In the genomic region with DNA sequence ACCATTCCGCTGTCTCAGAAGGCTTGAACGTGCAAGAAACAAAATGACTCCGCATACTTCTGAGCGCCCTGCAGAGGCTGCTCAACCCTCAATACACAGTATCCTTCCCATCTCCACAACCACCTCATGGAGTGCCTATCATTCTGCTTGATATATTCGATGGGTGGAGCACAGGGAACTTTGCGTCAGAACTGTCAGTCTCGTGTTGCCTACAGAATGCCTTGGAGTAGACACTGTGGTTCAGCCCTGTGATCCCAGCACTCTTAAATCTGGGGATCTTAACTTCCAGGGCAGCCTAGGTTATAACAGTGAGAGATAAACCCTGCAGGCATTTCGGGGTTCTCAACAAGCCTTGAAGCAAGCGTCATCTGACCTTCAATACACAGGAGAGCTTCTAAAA, we compare ENCODE assay signal across 7 mouse cellular contexts. TPM values are rescaled to one million over a fixed set of nuclear protein-coding genes. Genes with fewer than 3 reads are reported as not detected.
DNase-seq lines count a peak whose midpoint lies in the region; TF ChIP-seq lines count a peak whose summit lies in the region.

No protein-coding gene starts in this region.

- H3K36me3 ChIP-seq in hindbrain, embryonic 10.5 days, result no peaks in the 10 kb centered on the region
- H3K36me3 ChIP-seq in midbrain, embryonic 10.5 days, result no peaks in the 10 kb centered on the region

- H3K27ac ChIP-seq in layer of hippocampus, adult 2 months, result peak overlapping the region; percentile 95
- no peak overlapping the region for H3K27ac ChIP-seq in brown adipose tissue, adult 24 weeks (replicated peaks; ENCODE audit: low read depth, low read length)
- peak overlapping the region; percentile 92; the same call in 1 of the 2 replicates for H3K27ac ChIP-seq in hindbrain, embryonic 10.5 days
- H3K27ac ChIP-seq in midbrain, embryonic 10.5 days (replicated peaks), result no peak overlapping the region

- no peaks in the 10 kb centered on the region for H3K9me3 ChIP-seq in hindbrain, embryonic 10.5 days
- no peaks in the 10 kb centered on the region for H3K9me3 ChIP-seq in midbrain, embryonic 10.5 days (replicated peaks)

- peaks cover 3% of the 10 kb centered on the region; the same call in 1 of the 2 replicates for H3K27me3 ChIP-seq in hindbrain, embryonic 10.5 days (ENCODE audit: insufficient read depth, poor library complexity, severe bottlenecking)
- H3K27me3 ChIP-seq in midbrain, embryonic 10.5 days (ENCODE audit: low read depth, poor library complexity, severe bottlenecking), result peaks cover 4% of the 10 kb centered on the region; the same call in 1 of the 2 replicates

- DNase-seq in layer of hippocampus, adult 2 months (ENCODE audit: low spot score in 2 of 2), result peak; percentile 16 to 27
- DNase-seq in layer of hippocampus, postnatal 10 days (ENCODE audit: low spot score in 2 of 2), result no peak
- no peak for DNase-seq in hindbrain, embryonic 10.5 days (ENCODE audit: low spot score)
- no peak for DNase-seq in midbrain, embryonic 10.5 days (ENCODE audit: low spot score)
- DNase-seq in yolk sac, embryonic 10.5 days (ENCODE audit: low spot score), result no peak
- no peak for DNase-seq in kidney, postnatal 4 days

- WGBS in hindbrain, embryonic 10.5 days, result 71% methylated on average over 9 of the region's 9 CpGs
- WGBS in midbrain, embryonic 10.5 days, result 82% methylated on average over 9 of the region's 9 CpGs

- peak overlapping the region; percentile 61 for H3K4me3 ChIP-seq in layer of hippocampus, adult 2 months
- peak overlapping the region; percentile 99 for H3K4me3 ChIP-seq in brown adipose tissue, adult 24 weeks (ENCODE audit: insufficient read depth, low read depth, low read length)
- peak overlapping the region; percentile 84 for H3K4me3 ChIP-seq in hindbrain, embryonic 10.5 days
- H3K4me3 ChIP-seq in midbrain, embryonic 10.5 days, result peak overlapping the region; percentile 88

- H3K4me1 ChIP-seq in brown adipose tissue, adult 24 weeks (ENCODE audit: control insufficient read depth, insufficient read depth, insufficient read length, low read length), result peaks cover 14% of the 10 kb centered on the region; the same call in 1 of the 2 replicates
- peaks cover 32% of the 10 kb centered on the region for H3K4me1 ChIP-seq in hindbrain, embryonic 10.5 days (replicated peaks)
- peaks cover 22% of the 10 kb centered on the region for H3K4me1 ChIP-seq in midbrain, embryonic 10.5 days

- TF ChIP-seq CTCF in layer of hippocampus, adult 2 months (conservative IDR thresholded peaks at IDR 0.05), result no peak

RNA-seq across cellular contexts. Expression of a gene that starts 1.1 kb away (rescaled TPM):
- 100 to 1,000 TPM; 107 to 121 TPM for total RNA-seq in layer of hippocampus, adult 2 months (2021)
- 10 to 100 TPM; 80.7 to 81.5 TPM for total RNA-seq in layer of hippocampus, postnatal 10 days (2021)
- polyA plus RNA-seq in brown adipose tissue, adult 24 weeks (2012; ENCODE audit: insufficient read depth, insufficient read length, missing spikeins), result 196 and 200 TPM in 2 replicates
- 38.3 and 44.5 TPM in 2 replicates for polyA plus RNA-seq in hindbrain, embryonic 10.5 days (2016; fragmentation: Nextera tagmentation; extraction: Ambion mirVana)
- 35.2 and 35.8 TPM in 2 replicates for polyA plus RNA-seq in midbrain, embryonic 10.5 days (2016; fragmentation: Nextera tagmentation; extraction: Ambion mirVana)

RNA-seq across cellular contexts. Expression of a gene that starts 52.5 kb away (rescaled TPM):
- 10 to 100 TPM; 14.2 to 14.7 TPM for total RNA-seq in layer of hippocampus, adult 2 months (2021)
- total RNA-seq in layer of hippocampus, postnatal 10 days (2021), result 10 to 100 TPM; 12.3 to 12.9 TPM
- 9.6 and 37.4 TPM in 2 replicates for polyA plus RNA-seq in brown adipose tissue, adult 24 weeks (2012; ENCODE audit: insufficient read depth, insufficient read length, missing spikeins)
- polyA plus RNA-seq in hindbrain, embryonic 10.5 days (2016; fragmentation: Nextera tagmentation; extraction: Ambion mirVana), result 21.9 and 25.9 TPM in 2 replicates
- polyA plus RNA-seq in midbrain, embryonic 10.5 days (2016; fragmentation: Nextera tagmentation; extraction: Ambion mirVana), result 16.3 and 16.5 TPM in 2 replicates

Comparison
In these comparisons a context has a peak if more than half of its experiments do, and no peak if none do; other contexts are left out.
1. DNase-seq: peak in layer of hippocampus, adult 2 months (2 of 2); none in layer of hippocampus, postnatal 10 days (0 of 2), hindbrain, embryonic 10.5 days (single experiment), midbrain, embryonic 10.5 days (single experiment), yolk sac, embryonic 10.5 days (single experiment) and kidney, postnatal 4 days (0 of 2).
2. H3K27ac ChIP-seq: peak in layer of hippocampus, adult 2 months (single experiment) and hindbrain, embryonic 10.5 days (single experiment); none in brown adipose tissue, adult 24 weeks (single experiment) and midbrain, embryonic 10.5 days (single experiment).
3. Peak in every context shown above with its lines, with median percentiles within 50 percentile points of each other: H3K4me3 ChIP-seq.